Mouse (Mus musculus) G1E (cell line): ENCODE results near the gene Aoc2. TPM values are rescaled to one million over a fixed set of nuclear protein-coding genes. Genes with fewer than 3 reads are reported as not detected.

Experiments
- ATAC-seq: 2 replicates; pipeline ENCODE4 v1.8.0; 2016; ENCODE audit warnings: mild to moderate bottlenecking; ENCODE audit not compliant: insufficient number of reproducible peaks, poor library complexity, low FRiP score, severe bottlenecking; ENCODE audit errors: extremely low read depth
- DNase-seq: peaks from one replicate; pipeline ENCODE4 v3.0.0; 2012; ENCODE audit warnings: low spot score
- H3K27me3 ChIP-seq: 2 replicates; pipeline ENCODE4 v1.6.1; 2012; ENCODE audit warnings: mild to moderate bottlenecking, low read length, inconsistent platforms; ENCODE audit not compliant: insufficient read depth
- H3K36me3 ChIP-seq: replicated peaks from 2 replicates; pipeline ENCODE3; 2012; ENCODE audit warnings: mild to moderate bottlenecking, inconsistent platforms
- H3K4me1 ChIP-seq: 2 replicates; pipeline ENCODE4 v1.6.1; 2012; ENCODE audit warnings: low read depth, low read length, inconsistent platforms, mixed read lengths; ENCODE audit not compliant: insufficient read depth
- H3K4me3 ChIP-seq: 2 replicates; pipeline ENCODE4 v1.5.1; 2012; ENCODE audit warnings: low read depth, mild to moderate bottlenecking, inconsistent platforms, low read length, moderate library complexity, mixed read lengths
- H3K9me3 ChIP-seq: replicated peaks from 2 replicates; pipeline ENCODE4 v1.6.1; 2012; ENCODE audit warnings: inconsistent platforms
- CTCF ChIP-seq: IDR thresholded peaks from 2 replicates; pipeline ENCODE4 v1.5.1; 2012; ENCODE audit warnings: low read depth, low read length, inconsistent platforms, mixed read lengths
- GATA1 ChIP-seq: IDR thresholded peaks from 2 replicates; pipeline ENCODE4 v1.6.1; 2012; ENCODE audit warnings: borderline replicate concordance, low read length, inconsistent platforms, mixed read lengths
- GATA2 ChIP-seq: IDR thresholded peaks from 2 replicates; pipeline ENCODE4 v1.6.1; 2012; ENCODE audit warnings: low read depth, low read length, inconsistent platforms, borderline replicate concordance
- POLR2AphosphoS5 ChIP-seq: IDR thresholded peaks from 2 replicates; pipeline ENCODE4 v1.6.1; 2012; ENCODE audit warnings: low read depth, low read length, inconsistent platforms; ENCODE audit not compliant: insufficient replicate concordance
- TAL1 ChIP-seq: conservative IDR thresholded peaks from 2 replicates; pipeline ENCODE4 v1.6.1; 2012; ENCODE audit warnings: low read depth, low read length, inconsistent platforms, mixed read lengths
- polyA plus RNA-seq: library from polyadenylated mRNA; stranded (reverse); fragments of >175 nt; gene quantifications from 2 replicates; pipeline ENCODE4 v1.2.3, GENCODE M21; 2012
- total RNA-seq, 2 experiments: library from RNA; stranded (forward) in 1 of 2; stranded (reverse) in 1 of 2; fragments of 200-1000 nt in 1 of 2; fragments of >200 nt in 1 of 2; fragmentation: Nextera tagmentation in 1 of 2; gene quantifications; 2 replicates each; pipeline ENCODE4 v1.2.3; 2014 to 2017

Gene Aoc2
- total and polyA plus RNA-seq, 3 experiments = 4.5 to 18.1 (median 10.0) TPM

GRCm38 (mm10) chr11:101295191-101295590 is 29.7 kb upstream of the Aoc2 start:
- Histone ChIP-seq H3K36me3 (peaks cover 100% of the 10 kb centered on the region), H3K4me1 (peaks cover 6% of the 10 kb centered on the region), H3K4me3 (no peak overlapping the region), H3K27me3 (no peaks in the 10 kb centered on the region), H3K9me3 (no peaks in the 10 kb centered on the region)
- TF ChIP-seq GATA2 = no peak
- no peak for TF ChIP-seq TAL1
- no peak for TF ChIP-seq GATA1
- ATAC-seq (no peak), DNase-seq (no peak)

GRCm38 (mm10) chr11:101300881-101301280 is 24.0 kb upstream of the Aoc2 start:
- peak overlapping the region; percentile 83 for H3K4me3 ChIP-seq
- DNase-seq = no peak
- no peak for ATAC-seq
- H3K36me3 ChIP-seq = peaks cover 53% of the 10 kb centered on the region
- H3K9me3 ChIP-seq = no peaks in the 10 kb centered on the region
- peaks cover 28% of the 10 kb centered on the region for H3K4me1 ChIP-seq
- TF ChIP-seq POLR2AphosphoS5 (no peak), GATA1 (no peak), CTCF (no peak), TAL1 (no peak), GATA2 (no peak)
- no peaks in the 10 kb centered on the region for H3K27me3 ChIP-seq

- ATAC-seq = no peak
- TF ChIP-seq GATA1 (no peak), TAL1 (no peak), GATA2 (no peak), CTCF (no peak), POLR2AphosphoS5 (no peak)
These were observed 23.4 kb upstream of the Aoc2 start for GRCm38 (mm10) chr11:101301299-101302003.

GRCm38 (mm10) chr11:101302004-101302798 is 22.7 kb upstream of the Aoc2 start, which contains the start of gene Becn1:
Becn1 (minus strand) TSS chr11:101302286.
- Histone ChIP-seq H3K9me3 (no peaks in the 10 kb centered on the region), H3K36me3 (peaks cover 40% of the 10 kb centered on the region), H3K4me3 (peak within 1 kb of the TSS; percentile 83), H3K27me3 (no peaks in the 10 kb centered on the region), H3K4me1 (peaks cover 28% of the 10 kb centered on the region)
- DNase-seq = peak; percentile 91
- TF ChIP-seq CTCF (peak; percentile 93), GATA2 (no peak), TAL1 (no peak), POLR2AphosphoS5 (no peak), GATA1 (no peak)
- peak; percentile 93 for ATAC-seq

More at GRCm38 (mm10) chr11:101301299-101302003, 23.4 kb upstream of the Aoc2 start:
- Histone ChIP-seq H3K4me3 (peak overlapping the region; percentile 83), H3K36me3 (peaks cover 47% of the 10 kb centered on the region), H3K9me3 (no peaks in the 10 kb centered on the region), H3K27me3 (no peaks in the 10 kb centered on the region), H3K4me1 (peaks cover 28% of the 10 kb centered on the region)
- no peak for DNase-seq

- no peak for ATAC-seq
- Histone ChIP-seq H3K9me3 (no peaks in the 10 kb centered on the region), H3K36me3 (no peaks in the 10 kb centered on the region), H3K4me3 (no peak overlapping the region), H3K4me1 (peaks cover 9% of the 10 kb centered on the region; the same call in 1 of the 2 replicates), H3K27me3 (peaks cover 3% of the 10 kb centered on the region; the same call in 1 of the 2 replicates)
- no peak for DNase-seq
- TF ChIP-seq CTCF (no peak), GATA2 (no peak)
These were observed 17.1 kb upstream of the Aoc2 start for GRCm38 (mm10) chr11:101307744-101308143.

- H3K36me3 ChIP-seq = no peaks in the 10 kb centered on the region
- DNase-seq = no peak
- peaks cover 18% of the 10 kb centered on the region for H3K4me1 ChIP-seq
- peaks cover 3% of the 10 kb centered on the region; the same call in 1 of the 2 replicates for H3K27me3 ChIP-seq
- TF ChIP-seq CTCF = no peak
- no peak for TF ChIP-seq TAL1
- TF ChIP-seq GATA1 = no peak
- no peak for TF ChIP-seq POLR2AphosphoS5
- no peak for TF ChIP-seq GATA2
- no peaks in the 10 kb centered on the region for H3K9me3 ChIP-seq
- no peak for ATAC-seq
- no peak overlapping the region for H3K4me3 ChIP-seq
These were observed 13.8 kb upstream of the Aoc2 start for GRCm38 (mm10) chr11:101311083-101311482.
